Mouse (Mus musculus): ENCODE results near the gene Lrp2.

DNA sequence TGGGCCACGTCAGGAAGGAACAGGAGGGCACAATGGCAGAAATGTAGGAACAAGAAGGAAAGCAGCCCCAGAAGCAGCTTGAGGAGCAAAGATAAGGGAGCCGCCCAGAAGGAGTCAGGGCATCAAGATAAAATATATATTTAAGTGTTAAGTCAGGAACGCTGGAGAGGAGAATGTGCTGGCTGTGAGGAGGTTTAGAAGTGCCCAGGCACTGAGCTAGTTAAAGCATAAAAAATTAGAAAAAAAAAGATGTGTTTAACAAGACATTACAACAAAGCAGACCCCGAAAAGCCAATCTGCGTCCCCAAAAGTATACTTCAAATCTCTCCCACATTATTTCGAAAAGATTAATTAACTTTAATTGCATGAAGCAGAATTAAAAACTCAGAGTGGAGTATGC, 122.3 kb downstream of the Lrp2 start:
- TF ChIP-seq CTCF (IDR thresholded peaks at IDR 0.05; ENCODE audit: low read depth, low read length), result no peak
- no peak for TF ChIP-seq GATA1 (IDR thresholded peaks at IDR 0.05; ENCODE audit: borderline replicate concordance, low read length)
- TF ChIP-seq POLR2AphosphoS5 (IDR thresholded peaks at IDR 0.05; ENCODE audit: insufficient replicate concordance, low read depth, low read length), result no peak
